Mouse (Mus musculus) spleen, embryonic (tissue): ENCODE measurements at regions not wholly inside any gene's neighbourhood (a gene's known extent, or its start where the extent isn't known, plus 50 kb on each side); places are given as distances from the start of the nearest gene placed in this dataset.
"Not testable (repeated sequence)": the region's sequence is repeated elsewhere in the genome, so short reads cannot be mapped to it uniquely, and the experiment has no call there.

Experiments used
- CTCF ChIA-PET: fragments of 350-600 bp; sonication (Branson Sonifier 250); formaldehyde crosslinking; loops from one replicate; lab custom pipeline; 2022; lab: Charles Lee

- CTCF ChIA-PET: no interaction called here
These were observed 52.6 kb upstream of the Slc28a3 start for GRCm38 (mm10) chr13:58663316-58663715.

GRCm38 (mm10) chr13:58668664-58669063 lies 58.0 kb upstream of the Slc28a3 start:
- CTCF ChIA-PET: no interaction called here

GRCm38 (mm10) chr13:58670206-58670605 lies 59.5 kb upstream of the Slc28a3 start:
- CTCF ChIA-PET: no interaction called here

GRCm38 (mm10) chr13:58675611-58676010 lies 64.9 kb upstream of the Slc28a3 start:
- CTCF ChIA-PET: not testable (repeated sequence)

- CTCF ChIA-PET: no interaction called here
These were observed 66.8 kb upstream of the Slc28a3 start for GRCm38 (mm10) chr13:58677521-58677920.

- CTCF ChIA-PET: no interaction called here
These were observed 69.0 kb upstream of the Slc28a3 start for GRCm38 (mm10) chr13:58679663-58680062.

GRCm38 (mm10) chr13:58686822-58687221 lies 76.1 kb upstream of the Slc28a3 start:
- CTCF ChIA-PET: no interaction called here

GRCm38 (mm10) chr13:58687609-58688008 lies 76.9 kb upstream of the Slc28a3 start:
- CTCF ChIA-PET: no interaction called here

GRCm38 (mm10) chr13:58688249-58688648 lies 77.6 kb upstream of the Slc28a3 start:
- CTCF ChIA-PET: no interaction called here

- CTCF ChIA-PET: no interaction called here
These were observed 84.0 kb upstream of the Slc28a3 start for GRCm38 (mm10) chr13:58694703-58695102.

GRCm38 (mm10) chr13:58695964-58696363 lies 85.3 kb upstream of the Slc28a3 start:
- CTCF ChIA-PET: no interaction called here

GRCm38 (mm10) chr13:58700021-58700420 lies 89.3 kb upstream of the Slc28a3 start:
- CTCF ChIA-PET: no interaction called here

GRCm38 (mm10) chr13:58704141-58704540 lies 93.5 kb upstream of the Slc28a3 start:
- CTCF ChIA-PET: no interaction called here

- CTCF ChIA-PET: no interaction called here
These were observed 89.8 kb upstream of the Ntrk2 start for GRCm38 (mm10) chr13:58716584-58716983.

GRCm38 (mm10) chr13:58730500-58731105 lies 75.8 kb upstream of the Ntrk2 start:
- CTCF ChIA-PET: no interaction called here

- CTCF ChIA-PET: no interaction called here
These were observed 73.6 kb upstream of the Ntrk2 start for GRCm38 (mm10) chr13:58732776-58733175.

GRCm38 (mm10) chr13:58733615-58734014 lies 72.8 kb upstream of the Ntrk2 start:
- CTCF ChIA-PET: no interaction called here

GRCm38 (mm10) chr13:58735577-58735976 lies 70.8 kb upstream of the Ntrk2 start:
- CTCF ChIA-PET: no interaction called here

GRCm38 (mm10) chr13:58740731-58741130 lies 65.6 kb upstream of the Ntrk2 start:
- CTCF ChIA-PET: no interaction called here

- CTCF ChIA-PET: interaction anchor here (0.7 kb wide), 1 partner anchor 100 kb away, joined by 5 read pairs; no protein-coding TSS in a partner anchor
These were observed 60.3 kb upstream of the Ntrk2 start for GRCm38 (mm10) chr13:58746056-58746455.

- CTCF ChIA-PET: no interaction called here
These were observed 58.7 kb upstream of the Ntrk2 start for GRCm38 (mm10) chr13:58747685-58748084.

- CTCF ChIA-PET: no interaction called here
These were observed 50.2 kb upstream of the Ntrk2 start for GRCm38 (mm10) chr13:58756125-58756524.
